Mouse (Mus musculus) layer of hippocampus, adult 2 months (tissue): ENCODE measurements around the gene Cbr2. TPM values are rescaled to one million over a fixed set of nuclear protein-coding genes. Genes with fewer than 3 reads are reported as not detected.

Experiments
- DNase-seq, 2 experiments: peaks; one replicate each; pipeline ENCODE4 v3.0.0; 2022; ENCODE audit warnings: low spot score in 2 of 2
- H3K27ac ChIP-seq: fragments of 200-600 bp; 2 replicates; pipeline ENCODE4 v1.8.1; 2022
- H3K4me3 ChIP-seq: fragments of 200-600 bp; 2 replicates; pipeline ENCODE4 v1.8.1; 2022; ENCODE audit warnings: mild to moderate bottlenecking
- CTCF ChIP-seq: fragments of 200-600 bp; conservative IDR thresholded peaks from 2 replicates; pipeline ENCODE4 v1.8.1; 2022; ENCODE audit warnings: antibody characterized with exemption, mild to moderate bottlenecking, moderate library complexity
- total RNA-seq, 2 experiments: library from RNA; stranded (reverse); gene quantifications; 2 replicates each; pipeline ENCODE4 v1.2.3; 2021

Cbr2 gene
- total RNA-seq, 2 experiments from 2014 or later: 1.3 to 4.9 TPM

GRCm38 (mm10) chr11:120697741-120698140 lies 34.2 kb downstream of the Cbr2 start:
- no peak for TF ChIP-seq CTCF
- no peak overlapping the region for H3K4me3 ChIP-seq
- no peak for DNase-seq
- H3K27ac ChIP-seq: peak overlapping the region; percentile 53; the same call in 1 of the 2 replicates

DNA sequence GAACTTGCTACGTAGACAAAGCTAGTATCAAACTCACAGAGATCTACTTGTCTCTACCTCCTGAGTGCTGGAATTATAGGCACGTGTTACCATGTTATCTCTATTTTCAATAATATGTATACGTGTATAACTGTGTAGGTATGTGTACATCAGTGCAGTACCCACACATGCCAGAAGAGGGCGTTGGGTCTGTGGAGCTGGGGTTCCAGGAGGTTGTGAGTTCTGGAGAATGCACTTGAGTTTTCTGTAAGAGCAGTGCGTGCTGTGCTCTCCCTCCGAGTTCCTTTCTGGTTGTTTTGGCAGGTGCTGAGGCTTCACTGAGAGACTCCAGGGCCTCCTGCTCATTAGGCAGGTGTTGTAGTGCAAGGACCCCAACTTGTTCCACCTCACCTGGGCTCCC lies 35.3 kb downstream of the Cbr2 start:
- no peak for DNase-seq
- Histone ChIP-seq H3K4me3 (no peak overlapping the region), H3K27ac (0 out of 2 replicates have a peak overlapping the region, but pooled peaks have one; percentile 55)
- peak; percentile 68 for TF ChIP-seq CTCF

- H3K27ac ChIP-seq: peak overlapping the region; percentile 55; the same call in 1 of the 2 replicates
- H3K4me3 ChIP-seq: no peak overlapping the region
- no peak for TF ChIP-seq CTCF
- DNase-seq: no peak
These were observed 36.3 kb downstream of the Cbr2 start for GRCm38 (mm10) chr11:120695641-120696040.

GRCm38 (mm10) chr11:120695184-120695583 lies 36.7 kb downstream of the Cbr2 start:
- TF ChIP-seq CTCF: no peak
- DNase-seq: no peak
- H3K27ac ChIP-seq: peak overlapping the region; percentile 61; the same call in 1 of the 2 replicates

GRCm38 (mm10) chr11:120693461-120693860 lies 38.5 kb downstream of the Cbr2 start:
- no peak for TF ChIP-seq CTCF
- no peak for DNase-seq
- H3K4me3 ChIP-seq: no peak overlapping the region
- H3K27ac ChIP-seq: 0 out of 2 replicates have a peak overlapping the region, but pooled peaks have one; percentile 64

More at GRCm38 (mm10) chr11:120695184-120695583, 36.7 kb downstream of the Cbr2 start:
- H3K4me3 ChIP-seq: no peak overlapping the region

DNA sequence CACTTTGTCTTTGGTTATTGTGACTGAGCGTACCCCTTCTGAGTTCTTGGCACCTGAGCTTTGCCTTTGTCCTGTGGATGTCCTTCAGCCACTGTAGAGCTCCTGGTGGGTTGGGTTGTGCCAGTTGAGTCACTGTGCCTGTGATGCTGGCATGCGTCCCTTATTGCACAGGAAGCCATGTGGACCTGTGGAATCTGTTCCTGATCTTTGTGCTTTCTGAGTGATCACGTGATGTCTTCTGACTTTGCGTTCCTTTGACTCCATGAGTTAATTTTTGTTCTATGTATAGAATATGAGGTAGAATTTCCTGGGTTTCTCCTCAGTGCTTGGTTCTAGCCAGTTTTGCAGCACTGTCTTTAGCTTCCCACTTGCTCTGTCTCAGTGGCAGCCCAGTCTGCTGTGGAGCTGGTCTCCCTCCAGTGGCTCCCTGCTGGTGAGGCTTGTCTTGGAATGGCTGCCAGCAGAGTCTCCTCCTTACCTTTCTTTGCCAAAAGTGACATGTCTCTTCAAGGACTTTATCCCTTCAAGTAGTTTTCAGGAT lies 39.4 kb downstream of the Cbr2 start:
- H3K4me3 ChIP-seq: no peak overlapping the region
- peak; percentile 42 for TF ChIP-seq CTCF
- H3K27ac ChIP-seq: peak overlapping the region; percentile 64
- DNase-seq: no peak

GRCm38 (mm10) chr11:120689365-120689764 lies 42.5 kb downstream of the Cbr2 start:
- DNase-seq: no peak
- no peak overlapping the region for H3K27ac ChIP-seq
- no peak for TF ChIP-seq CTCF
- H3K4me3 ChIP-seq: no peak overlapping the region

DNA sequence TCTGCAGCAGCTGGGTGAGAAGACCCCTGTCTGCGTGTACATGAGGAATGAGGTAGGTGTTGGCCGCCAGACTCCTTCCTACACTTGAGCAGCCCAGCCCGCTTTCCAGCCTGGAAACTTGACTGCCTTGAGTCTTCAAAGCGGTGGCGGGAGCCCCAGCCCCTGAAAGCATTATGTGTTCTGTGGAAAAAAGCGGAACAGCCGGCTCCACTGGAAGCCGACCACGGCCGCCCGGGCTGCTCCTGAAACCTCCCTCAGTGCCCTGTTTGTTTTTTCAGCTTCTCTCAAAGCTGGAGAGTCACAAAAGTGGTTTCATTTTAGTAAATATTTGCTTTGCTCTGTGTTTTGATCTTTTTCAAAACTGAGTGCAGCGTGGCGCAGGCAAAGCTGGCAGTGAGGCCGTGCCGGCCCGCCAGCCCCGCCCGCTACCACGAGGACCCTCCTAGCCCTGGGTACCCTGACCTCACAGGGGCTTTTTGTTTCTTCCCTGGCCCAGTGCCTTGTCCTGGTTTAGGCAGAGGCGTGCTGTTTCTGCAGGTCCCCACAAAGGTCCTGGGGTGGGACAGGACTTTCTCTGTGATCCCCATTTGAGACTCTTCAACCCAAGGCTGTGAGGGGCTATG lies 45.2 kb downstream of the Cbr2 start:
- H3K27ac ChIP-seq: peak overlapping the region; percentile 74
- DNase-seq: no peak
- TF ChIP-seq CTCF: no peak
- no peak overlapping the region for H3K4me3 ChIP-seq

DNA sequence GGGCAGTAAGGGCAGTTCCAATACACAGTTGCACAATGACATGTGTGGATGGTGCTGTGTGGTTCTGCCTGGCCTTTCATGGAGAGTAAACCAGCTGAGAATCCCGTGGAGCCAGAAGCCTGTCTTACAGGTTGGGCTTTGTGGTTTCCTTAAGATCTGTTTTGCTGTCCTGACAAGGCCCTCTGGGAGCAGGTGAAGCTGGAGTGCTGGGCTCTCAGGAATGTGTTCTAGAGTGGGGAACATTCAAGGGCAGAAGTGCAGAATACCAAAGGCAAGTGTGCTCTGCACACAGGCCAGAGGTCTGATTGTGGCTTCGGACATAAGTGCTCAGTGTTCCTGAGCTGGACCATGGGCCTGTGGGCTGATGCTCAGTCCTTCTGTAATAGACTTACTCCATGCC lies 47.3 kb downstream of the Cbr2 start:
- no peak for DNase-seq
- no peak overlapping the region for H3K4me3 ChIP-seq
- no peak overlapping the region for H3K27ac ChIP-seq
- no peak for TF ChIP-seq CTCF

GRCm38 (mm10) chr11:120684086-120684485 lies 47.8 kb downstream of the Cbr2 start:
- TF ChIP-seq CTCF: peak; percentile 25; the same call in 1 of the 2 replicates
- Histone ChIP-seq H3K4me3 (no peak overlapping the region), H3K27ac (no peak overlapping the region)
- no peak for DNase-seq

DNA sequence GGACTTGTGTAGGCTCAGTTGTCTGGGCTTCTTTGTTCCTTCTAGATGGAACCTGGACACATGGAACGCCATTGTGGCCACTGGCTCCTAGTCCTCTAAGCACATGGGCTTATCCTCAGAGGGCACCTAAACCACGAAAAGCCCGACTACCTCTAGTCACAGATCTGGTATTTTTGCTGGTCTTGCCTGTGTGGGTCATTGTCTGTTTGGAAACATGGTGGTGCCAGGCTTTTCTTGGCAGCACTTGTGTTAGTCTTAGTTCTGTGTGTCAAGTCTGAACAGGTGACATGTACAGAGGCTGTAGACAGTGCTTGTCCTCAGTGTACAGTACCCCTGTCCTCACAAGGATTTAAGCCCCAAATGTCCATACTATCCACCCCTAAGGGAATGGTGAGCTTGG lies 48.4 kb downstream of the Cbr2 start:
- TF ChIP-seq CTCF: no peak
- H3K4me3 ChIP-seq: no peak overlapping the region
- H3K27ac ChIP-seq: no peak overlapping the region
- DNase-seq: no peak

- no peak overlapping the region for H3K4me3 ChIP-seq
- no peak for TF ChIP-seq CTCF
- DNase-seq: no peak
- no peak overlapping the region for H3K27ac ChIP-seq
These were observed 49.2 kb downstream of the Cbr2 start for GRCm38 (mm10) chr11:120682683-120683082.

GRCm38 (mm10) chr11:120679909-120680308 lies 52.0 kb downstream of the Cbr2 start:
- no peak for DNase-seq
- TF ChIP-seq CTCF: peak; percentile 69
- Histone ChIP-seq H3K4me3 (no peak overlapping the region), H3K27ac (no peak overlapping the region)

Other genes with a start within 250 kb of the Cbr2 start
- 10 to 100 TPM; 63.2 to 68.1 TPM for gene Mrpl12, start 247.5 kb downstream of the Cbr2 start, total RNA-seq
- 10 to 100 TPM; 19.8 to 22.3 TPM for gene Slc25a10, start 240.3 kb downstream of the Cbr2 start, total RNA-seq
- not detected for gene Gcgr, start 201.4 kb downstream of the Cbr2 start, total RNA-seq
- gene Mcrip1, start 182.4 kb downstream of the Cbr2 start, total RNA-seq: 10 to 100 TPM; 65.2 to 67.6 TPM
- not detected for gene Ppp1r27, start 181.0 kb downstream of the Cbr2 start, total RNA-seq
- 100 to 1,000 TPM; 106 to 118 TPM for gene P4hb, start 158.9 kb downstream of the Cbr2 start, total RNA-seq
- 100 to 1,000 TPM; 270 to 277 TPM for gene Arhgdia, start 150.5 kb downstream of the Cbr2 start, total RNA-seq
- gene Alyref, start 133.7 kb downstream of the Cbr2 start, total RNA-seq: 10 to 100 TPM; 58.0 to 66.8 TPM
- gene Anapc11, start 133.7 kb downstream of the Cbr2 start, total RNA-seq: 10 to 100 TPM; 87.1 to 89.6 TPM
- 1 to 10 TPM; 1.3 to 1.7 TPM for gene Npb, start 123.6 kb downstream of the Cbr2 start, total RNA-seq
- gene Pcyt2, start 114.2 kb downstream of the Cbr2 start, total RNA-seq: 100 to 1,000 TPM; 128 to 142 TPM
- gene Sirt7, start 106.9 kb downstream of the Cbr2 start, total RNA-seq: 10 to 100 TPM; 42.9 to 46.4 TPM
- gene Mafg, start 98.5 kb downstream of the Cbr2 start, total RNA-seq: 10 to 100 TPM; 71.6 to 80.3 TPM
- 1 to 10 TPM; 1.3 to 1.8 TPM for gene Pycr1, start 88.3 kb downstream of the Cbr2 start, total RNA-seq
- gene Myadml2, start 84.0 kb downstream of the Cbr2 start, total RNA-seq: 1 to 10 TPM; 3.9 to 8.7 TPM
- gene Notum, start 70.9 kb downstream of the Cbr2 start, total RNA-seq: 1 to 10 TPM; 4.7 to 5.4 TPM
- 10 to 100 TPM; 50.7 to 53.2 TPM for gene Aspscr1, start 59.1 kb downstream of the Cbr2 start, total RNA-seq
- 10 to 100 TPM; 13.1 to 16.9 TPM for gene Cenpx, start 18.4 kb downstream of the Cbr2 start, total RNA-seq
- 10 to 100 TPM; 60.0 to 70.4 TPM for gene Lrrc45, start 18.2 kb downstream of the Cbr2 start, total RNA-seq
- gene Rac3, start 10.6 kb downstream of the Cbr2 start, total RNA-seq: 10 to 100 TPM; 36.4 to 38.2 TPM
- 10 to 100 TPM in 1 of 2 experiments, 1 to 10 TPM in 1; 9.9 to 11.3 TPM for gene Dcxr, start 4.8 kb downstream of the Cbr2 start, total RNA-seq
- 10 to 100 TPM; 20.8 to 24.1 TPM for gene Hmga1b, start 30.7 kb upstream of the Cbr2 start, total RNA-seq
- 10 to 100 TPM; 67.7 to 69.7 TPM for gene Rfng, start 52.1 kb upstream of the Cbr2 start, total RNA-seq
- gene Gps1, start 52.2 kb upstream of the Cbr2 start, total RNA-seq: 100 to 1,000 TPM; 150 to 153 TPM
- 10 to 100 TPM; 45.6 to 46.2 TPM for gene Dus1l, start 64.3 kb upstream of the Cbr2 start, total RNA-seq
- 100 to 1,000 TPM; 184 to 185 TPM for gene Fasn, start 92.4 kb upstream of the Cbr2 start, total RNA-seq
- gene Ccdc57, start 200.8 kb upstream of the Cbr2 start, total RNA-seq: 1 to 10 TPM; 8.4 to 8.7 TPM
- 1 to 10 TPM; 1.6 to 1.9 TPM for gene Slc16a3, start 216.4 kb upstream of the Cbr2 start, total RNA-seq